Mouse (Mus musculus) liver, postnatal 0 days (tissue): ENCODE measurements around the gene Dlg2. TPM values are rescaled to one million over a fixed set of nuclear protein-coding genes. Genes with fewer than 3 reads are reported as not detected.

Source experiments
- ATAC-seq: fragments of 200-750 bp; cut with Nextera tagmentation; 2 replicates; pipeline ENCODE4 v1.8.0; 2017; ENCODE audit warnings: mild to moderate bottlenecking, moderate library complexity
- DNase-seq: peaks from one replicate; pipeline ENCODE4 v3.0.0-alpha.2; 2016
- H3K27ac ChIP-seq: fragments of 300-500 bp; sonication (generic); 2 replicates; pipeline ENCODE4 v1.5.1; 2014; ENCODE audit warnings: antibody characterized with exemption, moderate library complexity, mild to moderate bottlenecking, low read depth
- H3K27me3 ChIP-seq: fragments of 300-500 bp; sonication (generic); 2 replicates; pipeline ENCODE4 v1.6.1; 2014; ENCODE audit warnings: low read length, control low read depth, mixed read lengths; ENCODE audit not compliant: insufficient read depth
- H3K36me3 ChIP-seq: fragments of 300-500 bp; sonication (generic); replicated peaks from 2 replicates; pipeline ENCODE4 v1.6.1; 2014; ENCODE audit warnings: mild to moderate bottlenecking, control low read depth, low read length, moderate library complexity, mixed read lengths; ENCODE audit not compliant: insufficient read depth
- H3K4me1 ChIP-seq: fragments of 300-500 bp; sonication (generic); 2 replicates; pipeline ENCODE4 v1.6.1; 2014; ENCODE audit warnings: antibody characterized with exemption, mild to moderate bottlenecking, control low read depth; ENCODE audit not compliant: insufficient read depth
- H3K4me2 ChIP-seq: fragments of 300-500 bp; sonication (generic); 2 replicates; pipeline ENCODE4 v1.6.1; 2014; ENCODE audit warnings: low read depth, mild to moderate bottlenecking, low read length, moderate library complexity, mixed read lengths
- H3K4me3 ChIP-seq: fragments of 300-500 bp; sonication (generic); 2 replicates; pipeline ENCODE4 v1.5.1; 2014; ENCODE audit warnings: low read depth, low read length
- H3K9ac ChIP-seq: fragments of 300-500 bp; sonication (generic); replicated peaks from 2 replicates; pipeline ENCODE4 v1.6.1; 2014; ENCODE audit warnings: mild to moderate bottlenecking, moderate library complexity
- H3K9me3 ChIP-seq: fragments of 300-500 bp; sonication (generic); 2 replicates; pipeline ENCODE4 v1.6.1; 2016; ENCODE audit warnings: mild to moderate bottlenecking, control low read depth, low read length, mixed read lengths
- CTCF ChIP-seq: sonication (generic); IDR thresholded peaks from 2 replicates; pipeline ENCODE4 v1.5.1; 2016; ENCODE audit warnings: antibody characterized with exemption, low read depth
- EP300 ChIP-seq: IDR thresholded peaks from 2 replicates; pipeline ENCODE4 v1.6.1; 2016; ENCODE audit warnings: antibody characterized with exemption, low read depth, mild to moderate bottlenecking
- WGBS: fragments of 180-500 bp; shearing (Covaris S2); extraction: QIAGEN DNeasy Blood & Tissue Kit; methylation state at CpG from one replicate; pipeline ENCODE4 v1.1.7; 2014; ENCODE audit not compliant: insufficient replicate concordance; 5-methylcytosine and 5-hydroxymethylcytosine counted together
- polyA plus RNA-seq: library from polyadenylated mRNA; unstranded; fragments of >200 nt; fragmentation: Nextera tagmentation; extraction: Ambion mirVana; gene quantifications from 2 replicates; pipeline ENCODE4 v1.2.1, GENCODE M21; 2015

The Dlg2 gene
- polyA plus RNA-seq, 1 experiment from 2014 or later = 0.41 TPM

- Histone ChIP-seq H3K4me3 (no peak overlapping the region), H3K4me1 (no peaks in the 10 kb centered on the region), H3K27ac (no peak overlapping the region), H3K27me3 (no peaks in the 10 kb centered on the region), H3K9ac (no peak overlapping the region), H3K9me3 (no peaks in the 10 kb centered on the region), H3K4me2 (no peak overlapping the region), H3K36me3 (no peaks in the 10 kb centered on the region)
- DNase-seq = no peak
- no peak for TF ChIP-seq EP300
- no peak for TF ChIP-seq CTCF
- WGBS = 32% methylated on average over 2 of the region's 2 CpGs
- no peak for ATAC-seq
Measured at GRCm38 (mm10) chr7:91896935-91897334, 1420.5 kb downstream of the Dlg2 start.

- no peaks in the 10 kb centered on the region for H3K27me3 ChIP-seq
- H3K4me2 ChIP-seq = no peak overlapping the region
- H3K36me3 ChIP-seq = no peaks in the 10 kb centered on the region
- DNase-seq = no peak
- H3K9me3 ChIP-seq = no peaks in the 10 kb centered on the region
- ATAC-seq = no peak
- TF ChIP-seq CTCF = no peak
- TF ChIP-seq EP300 = no peak
- H3K27ac ChIP-seq = no peak overlapping the region
- no peak overlapping the region for H3K9ac ChIP-seq
- 75% methylated on average over 2 of the region's 2 CpGs for WGBS
- no peaks in the 10 kb centered on the region for H3K4me1 ChIP-seq
- H3K4me3 ChIP-seq = no peak overlapping the region
Measured at GRCm38 (mm10) chr7:91897509-91897908, 1421.0 kb downstream of the Dlg2 start.

- H3K9me3 ChIP-seq = no peaks in the 10 kb centered on the region
- H3K4me3 ChIP-seq = no peak overlapping the region
- H3K4me2 ChIP-seq = no peak overlapping the region
- no peak overlapping the region for H3K9ac ChIP-seq
- 69% methylated on average over 2 of the region's 2 CpGs for WGBS
- no peak overlapping the region for H3K27ac ChIP-seq
- no peak for ATAC-seq
- H3K36me3 ChIP-seq = no peaks in the 10 kb centered on the region
- H3K4me1 ChIP-seq = no peaks in the 10 kb centered on the region
- H3K27me3 ChIP-seq = no peaks in the 10 kb centered on the region
- no peak for DNase-seq
- TF ChIP-seq CTCF (no peak), EP300 (no peak)
Measured at GRCm38 (mm10) chr7:91902503-91902902, 1426.0 kb downstream of the Dlg2 start.

- H3K9me3 ChIP-seq = no peaks in the 10 kb centered on the region
- no peaks in the 10 kb centered on the region for H3K27me3 ChIP-seq
- H3K4me2 ChIP-seq = no peak overlapping the region
- H3K4me3 ChIP-seq = no peak overlapping the region
- no peak overlapping the region for H3K27ac ChIP-seq
- no peak overlapping the region for H3K9ac ChIP-seq
- DNase-seq (no peak), ATAC-seq (no peak)
- TF ChIP-seq CTCF = no peak
- TF ChIP-seq EP300 = no peak
- 77% methylated on average over 3 of the region's 3 CpGs for WGBS
- no peaks in the 10 kb centered on the region for H3K4me1 ChIP-seq
- H3K36me3 ChIP-seq = no peaks in the 10 kb centered on the region
Measured at GRCm38 (mm10) chr7:91916809-91917208, 1440.3 kb downstream of the Dlg2 start.

- Histone ChIP-seq H3K9ac (no peak overlapping the region), H3K36me3 (no peaks in the 10 kb centered on the region), H3K4me2 (no peak overlapping the region), H3K4me3 (no peak overlapping the region), H3K9me3 (no peaks in the 10 kb centered on the region), H3K27ac (no peak overlapping the region), H3K4me1 (no peaks in the 10 kb centered on the region), H3K27me3 (no peaks in the 10 kb centered on the region)
- no peak for TF ChIP-seq EP300
- no peak for TF ChIP-seq CTCF
- ATAC-seq (no peak), DNase-seq (no peak)
- WGBS = 72% methylated on average over 3 of the region's 3 CpGs
Measured at GRCm38 (mm10) chr7:91919099-91919498, 1442.6 kb downstream of the Dlg2 start.

GRCm38 (mm10) chr7:91919738-91920137 lies 1443.3 kb downstream of the Dlg2 start:
- Histone ChIP-seq H3K4me3 (no peak overlapping the region), H3K4me2 (no peak overlapping the region), H3K36me3 (no peaks in the 10 kb centered on the region), H3K9me3 (no peaks in the 10 kb centered on the region), H3K4me1 (no peaks in the 10 kb centered on the region), H3K27ac (no peak overlapping the region), H3K9ac (no peak overlapping the region), H3K27me3 (no peaks in the 10 kb centered on the region)
- ATAC-seq (no peak), DNase-seq (no peak)
- no peak for TF ChIP-seq EP300
- no peak for TF ChIP-seq CTCF
- 75% methylated on average over 3 of the region's 3 CpGs for WGBS
